Mouse (Mus musculus) lung, adult 2 months (tissue): ENCODE measurements at regions not wholly inside any gene's neighbourhood (a gene's known extent, or its start where the extent isn't known, plus 50 kb on each side); places are given as distances from the start of the nearest gene placed in this dataset.

Experiments
- DNase-seq: peaks from one replicate; pipeline ENCODE4 v3.0.0; 2022
- H3K4me1 ChIP-seq: fragments of 200-500 bp; 2 replicates; pipeline ENCODE4 v1.6.1; 2011; ENCODE audit warnings: low read length; ENCODE audit not compliant: control insufficient read depth, insufficient read depth
- H3K4me3 ChIP-seq: fragments of 200-500 bp; replicated peaks from 2 replicates; pipeline ENCODE3; 2011; ENCODE audit warnings: low read depth, mild to moderate bottlenecking, control low read depth, low read length; ENCODE audit errors: extremely low read depth
- CTCF ChIP-seq: fragments of 200-500 bp; IDR thresholded peaks from 2 replicates; pipeline ENCODE4 v1.5.1; 2011; ENCODE audit warnings: mild to moderate bottlenecking, low read length, control low read depth; ENCODE audit not compliant: insufficient read depth
- POLR2A ChIP-seq: fragments of 200-500 bp; IDR thresholded peaks from 2 replicates; pipeline ENCODE4 v1.6.1; 2011; ENCODE audit warnings: low read depth, mild to moderate bottlenecking, control low read depth, low read length, borderline replicate concordance; ENCODE audit errors: extremely low read depth
- WGBS: fragments of 180-500 bp; shearing (Covaris S2); methylation state at CpG from one replicate; pipeline ENCODE4 v1.1.7; 2018; 5-methylcytosine and 5-hydroxymethylcytosine counted together

- Histone ChIP-seq H3K4me1 (no peaks in the 10 kb centered on the region), H3K4me3 (no peak overlapping the region)
- WGBS: 93% methylated on average over 3 of the region's 3 CpGs
- DNase-seq: no peak
- no peak for TF ChIP-seq CTCF
- no peak for TF ChIP-seq POLR2A
Measured at GRCm38 (mm10) chr19:15851622-15852021, 95.5 kb downstream of the Psat1 start.

DNA sequence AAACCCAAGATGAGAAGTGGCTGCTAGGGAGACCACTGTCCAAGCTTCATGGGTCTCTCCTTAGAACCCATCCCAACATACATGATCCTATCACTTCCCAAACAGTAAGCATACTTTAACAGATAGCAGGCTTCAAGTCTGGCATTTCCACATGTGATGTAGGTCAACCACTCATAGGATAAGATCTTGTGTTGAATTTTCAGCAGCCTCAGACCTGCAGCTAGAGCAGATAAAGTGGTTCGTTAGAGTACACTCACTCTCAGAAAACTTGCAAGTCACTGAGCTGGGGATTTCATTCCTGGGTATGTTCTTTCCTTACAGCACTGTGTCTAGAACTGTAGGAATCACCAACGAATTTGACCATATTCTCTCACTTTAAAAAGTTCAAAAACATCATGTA lies 96.4 kb downstream of the Psat1 start:
- H3K4me1 ChIP-seq: no peaks in the 10 kb centered on the region
- TF ChIP-seq CTCF (no peak), POLR2A (no peak)
- no peak overlapping the region for H3K4me3 ChIP-seq
- no peak for DNase-seq
- WGBS: 68% methylated on average over 2 of the region's 2 CpGs

- Histone ChIP-seq H3K4me3 (no peak overlapping the region), H3K4me1 (no peaks in the 10 kb centered on the region)
- DNase-seq: no peak
- 50% methylated on average over 4 of the region's 4 CpGs for WGBS
- TF ChIP-seq POLR2A (no peak), CTCF (no peak)
Measured at GRCm38 (mm10) chr19:15849235-15849634, 97.9 kb downstream of the Psat1 start.

DNA sequence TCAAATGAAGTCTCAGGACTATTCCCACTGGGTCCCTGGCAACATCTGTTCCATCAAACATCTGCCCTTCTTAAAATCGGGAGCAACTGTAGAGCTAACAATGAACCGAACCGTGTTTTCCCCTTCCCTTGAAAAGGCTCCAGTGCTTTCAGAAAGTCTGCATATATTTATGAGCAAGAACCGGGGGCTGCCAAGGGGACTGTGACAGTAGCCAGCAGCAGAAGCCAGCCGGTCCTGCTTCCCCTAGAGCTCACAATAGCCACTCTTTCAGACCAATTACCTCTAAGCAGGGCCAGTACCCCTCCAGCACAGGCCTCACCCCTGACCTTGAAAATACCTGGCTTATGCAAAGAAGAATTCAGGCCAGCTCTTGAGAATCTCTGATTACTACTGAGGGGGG lies 108.8 kb downstream of the Psat1 start:
- DNase-seq: no peak
- WGBS: 46% methylated on average over 5 of the region's 5 CpGs
- peaks cover 8% of the 10 kb centered on the region for H3K4me1 ChIP-seq
- TF ChIP-seq POLR2A: no peak
- no peak for TF ChIP-seq CTCF
- H3K4me3 ChIP-seq: no peak overlapping the region

DNA sequence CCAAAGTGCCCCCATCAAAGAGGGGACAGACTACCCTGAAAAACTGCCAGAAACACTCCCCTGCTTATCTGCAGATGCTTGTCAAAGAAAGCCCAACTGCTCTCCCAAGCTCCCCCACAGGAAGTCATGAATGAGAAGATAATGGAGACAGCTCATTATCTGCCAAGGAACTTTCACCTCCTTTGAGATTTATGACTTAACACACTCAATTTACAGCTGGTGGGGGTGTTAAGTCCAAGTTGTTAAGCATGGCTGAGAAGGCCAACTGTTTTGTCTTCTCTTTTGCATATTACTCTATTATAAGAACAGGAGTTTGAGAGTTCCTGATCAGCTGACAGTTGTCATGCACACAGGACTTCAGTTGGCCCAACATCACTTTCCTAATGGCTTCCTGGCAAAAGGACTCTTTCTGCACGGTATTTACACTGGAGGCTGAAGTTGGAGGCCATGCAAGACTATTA lies 109.4 kb downstream of the Psat1 start:
- no peak overlapping the region for H3K4me3 ChIP-seq
- 10% methylated on average over 1 of the region's 1 CpGs for WGBS
- peaks cover 8% of the 10 kb centered on the region for H3K4me1 ChIP-seq
- no peak for DNase-seq
- TF ChIP-seq POLR2A (no peak), CTCF (no peak)

DNA sequence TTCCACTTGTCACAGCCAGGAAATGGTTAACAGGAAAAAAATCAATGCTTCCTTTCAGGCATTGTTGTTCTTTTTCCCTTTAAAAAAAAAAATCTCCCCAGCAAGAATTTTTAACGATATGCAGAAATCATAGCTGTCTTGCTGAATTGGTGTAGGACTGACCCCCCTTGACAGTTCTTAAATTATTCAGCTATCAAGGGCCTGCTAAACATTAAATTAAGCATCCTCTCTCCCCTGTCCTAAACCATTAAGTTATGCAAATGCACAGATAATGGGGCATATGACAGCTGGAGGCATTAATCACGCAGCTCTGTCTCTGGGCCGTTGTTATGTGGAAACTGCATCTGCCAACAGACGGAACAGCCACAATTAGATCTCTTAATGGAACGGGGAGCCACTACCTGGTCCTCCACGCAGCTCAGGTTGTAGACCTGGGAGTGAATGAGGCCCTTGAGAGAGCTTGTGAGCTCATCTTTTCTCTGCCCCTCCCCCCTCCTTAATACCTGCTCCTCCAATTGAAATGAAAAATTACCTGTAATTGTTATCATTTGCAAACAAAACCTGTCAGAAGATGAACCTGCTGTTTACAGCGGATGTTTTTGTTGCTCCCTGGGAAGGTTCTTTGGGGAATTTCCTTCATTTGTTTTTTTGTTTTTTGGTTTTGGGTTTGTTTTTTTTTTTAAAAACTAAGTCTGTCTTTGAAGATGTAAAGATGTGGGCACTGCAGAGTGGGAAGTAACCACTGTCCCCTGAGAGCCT lies 110.0 kb downstream of the Psat1 start:
- TF ChIP-seq POLR2A (no peak), CTCF (no peak)
- 12% methylated on average over 7 of the region's 7 CpGs for WGBS
- peaks cover 8% of the 10 kb centered on the region for H3K4me1 ChIP-seq
- no peak for DNase-seq
- H3K4me3 ChIP-seq: no peak overlapping the region

GRCm38 (mm10) chr19:15836201-15836955 lies 110.8 kb downstream of the Psat1 start:
- DNase-seq: no peak

DNA sequence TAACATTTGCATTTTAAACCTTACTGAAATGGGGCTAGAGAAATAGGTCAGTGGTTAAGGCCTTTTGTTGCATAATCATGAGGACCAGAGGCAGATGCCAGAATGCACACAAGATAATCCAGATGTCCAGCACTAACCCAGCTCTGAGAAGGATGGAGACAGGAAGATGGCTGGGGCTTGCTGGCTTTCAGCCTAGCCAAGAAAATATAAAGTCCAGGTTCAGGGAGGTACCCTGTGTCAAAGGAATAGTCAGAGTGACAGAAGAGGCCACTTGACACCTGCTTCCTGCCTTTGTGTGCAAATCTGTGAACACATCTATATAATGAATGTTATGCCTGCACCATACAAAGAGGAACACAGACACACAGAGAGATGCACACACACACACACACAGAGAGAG lies 116.8 kb downstream of the Psat1 start:
- TF ChIP-seq POLR2A (no peak), CTCF (no peak)

More at GRCm38 (mm10) chr19:15836201-15836955, 110.8 kb downstream of the Psat1 start:
- H3K4me1 ChIP-seq: peaks cover 8% of the 10 kb centered on the region
- TF ChIP-seq POLR2A: no peak
- TF ChIP-seq CTCF: no peak
- 56% methylated on average over 7 of the region's 7 CpGs for WGBS
- no peak overlapping the region for H3K4me3 ChIP-seq

DNA sequence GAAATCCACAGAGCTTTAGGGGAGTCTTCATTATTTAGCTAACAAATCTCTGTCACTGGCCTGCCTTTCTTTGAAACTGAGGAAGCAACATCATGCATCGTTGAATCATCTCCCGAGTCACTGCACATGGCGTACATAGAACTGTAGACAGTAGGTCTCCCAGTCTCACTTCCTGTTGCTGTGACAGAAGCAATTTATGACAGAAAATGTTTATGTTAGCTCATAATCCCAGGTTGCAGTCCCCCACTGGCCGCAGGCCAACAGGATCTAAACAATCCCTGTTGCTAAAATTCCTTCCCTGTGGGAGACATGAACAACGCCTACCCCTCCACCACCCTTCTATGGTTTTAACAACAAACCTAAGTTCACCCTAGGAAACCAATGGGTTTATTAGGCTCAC lies 118.0 kb downstream of the Psat1 start:
- no peak for DNase-seq
- WGBS: 43% methylated on average over 5 of the region's 5 CpGs
- H3K4me3 ChIP-seq: no peak overlapping the region
- TF ChIP-seq POLR2A: no peak
- TF ChIP-seq CTCF: no peak
- H3K4me1 ChIP-seq: no peaks in the 10 kb centered on the region; the same call in 1 of the 2 replicates

More for the DNA sequence above, 116.8 kb downstream of the Psat1 start:
- Histone ChIP-seq H3K4me1 (no peaks in the 10 kb centered on the region; the same call in 1 of the 2 replicates), H3K4me3 (no peak overlapping the region)
- DNase-seq: no peak

DNA sequence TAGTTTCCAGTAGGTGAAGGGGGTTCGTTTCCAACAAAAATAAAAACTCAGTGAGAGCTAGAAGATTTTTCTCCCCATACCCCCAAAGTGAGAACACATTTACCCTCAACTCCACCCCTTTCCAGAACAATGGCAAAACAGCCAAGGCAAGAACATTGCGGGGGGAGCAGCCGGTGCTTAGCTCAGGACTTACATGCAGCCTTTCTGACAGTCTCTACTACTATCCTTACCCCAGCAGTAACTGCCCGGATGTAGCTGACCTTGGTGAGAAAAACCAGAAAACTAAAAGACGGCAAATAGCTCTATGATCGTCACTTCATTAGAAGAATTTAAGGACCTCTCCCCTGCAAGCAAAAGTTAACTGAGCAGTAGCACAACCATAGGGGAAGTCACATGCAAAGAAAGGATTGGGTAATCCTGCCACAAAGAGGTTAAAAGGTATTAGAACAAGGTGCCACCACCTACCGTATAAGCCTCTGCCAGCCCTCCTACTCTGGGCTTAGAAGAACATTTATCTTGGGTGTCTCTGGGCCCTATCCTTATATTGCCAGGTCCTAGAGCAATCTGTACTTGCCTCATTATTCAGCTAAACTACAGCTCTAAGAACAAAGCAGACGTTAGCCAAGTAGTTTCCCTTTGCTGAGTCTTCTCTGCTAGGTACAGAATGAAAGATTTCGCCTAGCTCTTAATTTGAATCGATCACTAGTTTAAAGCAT lies 119.0 kb downstream of the Psat1 start:
- no peak overlapping the region for H3K4me3 ChIP-seq
- WGBS: 83% methylated on average over 10 of the region's 10 CpGs
- H3K4me1 ChIP-seq: no peaks in the 10 kb centered on the region; the same call in 1 of the 2 replicates
- TF ChIP-seq POLR2A (no peak), CTCF (no peak)
- DNase-seq: no peak
